Mouse (Mus musculus) kidney, adult 11 months (tissue): ENCODE data around the gene Nlgn2.
A peak's percentile ranks its signal among the peaks of the same experiment; 100 is the strongest.

Source experiments
- DNase-seq: peaks from one replicate; pipeline ENCODE4 v3.0.0; 2022

Nlgn2 gene

DNA sequence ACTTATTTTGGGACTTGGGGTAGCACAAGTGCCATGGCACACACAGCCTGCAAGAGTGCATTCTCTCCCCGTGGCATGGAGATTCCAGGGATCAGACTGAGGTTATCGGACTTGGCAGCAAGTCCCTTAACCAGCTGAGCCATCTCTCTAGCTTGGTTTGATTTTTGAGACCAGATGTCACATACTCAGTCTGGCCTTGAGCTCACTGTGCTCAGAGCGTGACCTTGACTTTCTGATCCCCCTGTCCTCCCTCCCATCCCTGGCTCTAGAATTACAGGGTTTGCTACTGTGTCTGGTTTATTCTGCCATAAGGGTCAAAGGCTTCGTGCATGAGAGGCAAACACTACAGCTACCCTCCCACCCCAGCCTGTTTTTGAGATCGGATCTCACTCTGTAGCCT lies 48.2 kb downstream of the Nlgn2 start:
- DNase-seq = no peak

DNA sequence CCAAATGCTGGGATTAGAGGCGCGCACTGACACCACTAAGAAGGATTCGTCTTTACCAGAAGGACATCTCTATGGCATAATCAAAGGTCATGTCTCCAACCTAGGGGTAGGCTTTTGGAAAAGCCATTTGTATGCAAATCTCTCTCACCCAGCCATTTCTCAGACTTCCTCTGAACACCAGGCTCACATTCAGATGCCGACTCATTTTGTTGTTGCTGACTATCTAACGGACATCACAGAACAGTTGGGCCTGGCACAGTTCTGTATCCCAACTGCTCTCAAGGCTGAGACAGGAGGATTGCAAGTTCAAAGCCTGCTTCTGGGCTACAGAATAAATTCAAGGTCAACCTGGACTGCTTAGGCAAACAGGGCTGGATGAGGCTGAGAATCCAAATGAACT lies 50.3 kb downstream of the Nlgn2 start:
- no peak for DNase-seq

GRCm38 (mm10) chr11:69784793-69785272 lies 52.8 kb downstream of the Nlgn2 start:
- DNase-seq = peak; percentile 38

GRCm38 (mm10) chr11:69781828-69782227 lies 55.8 kb downstream of the Nlgn2 start:
- DNase-seq = no peak

- DNase-seq = no peak
Observed at GRCm38 (mm10) chr11:69778985-69779384, 58.6 kb downstream of the Nlgn2 start.

GRCm38 (mm10) chr11:69778258-69778982 lies 59.2 kb downstream of the Nlgn2 start:
- DNase-seq = no peak

- no peak for DNase-seq
Observed at GRCm38 (mm10) chr11:69777504-69778257, 59.9 kb downstream of the Nlgn2 start.

- no peak for DNase-seq
Observed at GRCm38 (mm10) chr11:69776488-69776887, 61.1 kb downstream of the Nlgn2 start.

DNA sequence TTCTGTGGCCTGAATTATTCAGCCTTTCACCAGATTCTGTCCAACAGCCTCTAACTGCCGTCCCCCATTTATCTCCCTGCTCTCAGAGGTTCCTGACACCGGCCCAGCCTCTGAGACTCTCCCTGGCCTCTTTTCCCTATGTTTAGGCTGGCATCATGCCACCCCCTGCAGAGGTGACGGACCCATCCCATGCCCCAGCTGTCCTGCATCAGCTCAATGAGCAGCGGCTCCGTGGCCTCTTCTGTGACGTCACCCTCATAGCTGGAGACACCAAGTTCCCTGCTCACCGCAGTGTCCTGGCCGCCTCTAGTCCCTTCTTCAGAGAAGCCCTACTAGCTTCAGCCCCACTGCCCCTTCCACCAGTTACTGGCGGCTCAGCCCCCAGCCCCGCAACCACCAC lies 61.9 kb downstream of the Nlgn2 start:
- no peak for DNase-seq

GRCm38 (mm10) chr11:69774961-69775360 lies 62.6 kb downstream of the Nlgn2 start:
- no peak for DNase-seq
